Mouse (Mus musculus) adrenal gland, adult (tissue): ENCODE results near the gene Kcnj8.

Experiments
- DNase-seq, 2 experiments: peaks; one replicate each; pipeline ENCODE4 v3.0.0; 2022 to 2023; ENCODE audit warnings: low spot score in 1 of 2; ENCODE audit not compliant: inconsistent age in 2 of 2

Kcnj8 gene

DNA sequence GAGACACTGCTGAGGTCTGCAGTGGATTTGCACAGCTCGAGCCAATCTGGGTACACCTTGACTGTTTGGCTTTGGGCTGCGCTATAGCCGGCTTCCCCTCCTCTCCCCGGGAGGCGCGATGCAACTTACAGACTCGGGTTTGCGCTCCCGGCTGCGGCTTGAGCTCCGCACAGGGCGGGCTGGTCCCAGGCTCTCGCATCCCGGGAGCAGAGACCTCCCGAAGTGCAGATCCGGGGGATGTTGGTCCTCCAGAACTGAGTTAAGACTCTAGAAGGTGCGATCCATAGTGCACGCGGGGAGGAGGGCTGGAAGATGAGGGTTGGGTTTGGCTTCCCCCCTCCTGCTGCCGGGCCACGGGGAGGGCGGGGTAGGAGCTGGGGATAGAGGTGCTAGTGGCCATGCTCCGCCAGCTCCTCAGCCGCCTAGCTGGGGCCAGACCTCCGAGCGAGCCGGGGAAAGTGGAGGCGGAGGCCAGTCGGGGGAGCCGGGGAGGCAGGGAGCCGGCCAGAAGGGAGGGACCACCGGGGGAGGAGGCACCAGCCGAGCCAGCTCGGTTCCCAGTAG, at the start of gene Kcnj8:
TSS of gene Kcnj8 (minus strand) at position 560 of the 564 bp plus-strand sequence.
- peak; percentile 68 to 91 for DNase-seq

DNA sequence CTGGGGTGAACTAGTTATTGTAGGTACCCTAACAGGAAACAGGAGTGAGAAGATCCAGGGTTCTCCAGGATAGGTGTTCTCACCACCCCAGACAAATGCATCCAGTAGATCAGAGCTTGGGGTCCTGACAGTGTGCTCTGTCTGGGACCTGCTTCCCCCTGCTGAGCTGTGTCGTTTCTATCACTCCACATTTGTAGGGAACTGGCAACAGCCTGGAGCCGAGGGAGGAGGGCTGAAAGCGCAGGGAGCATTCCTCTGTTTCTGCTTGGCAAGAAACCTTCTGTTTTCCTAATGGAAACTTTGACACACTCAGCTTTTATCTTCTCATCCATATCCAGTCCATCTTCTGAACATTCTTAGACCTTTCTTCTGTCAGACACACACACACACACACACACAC, 45.2 kb upstream of the Kcnj8 start:
- DNase-seq = no peak

DNA sequence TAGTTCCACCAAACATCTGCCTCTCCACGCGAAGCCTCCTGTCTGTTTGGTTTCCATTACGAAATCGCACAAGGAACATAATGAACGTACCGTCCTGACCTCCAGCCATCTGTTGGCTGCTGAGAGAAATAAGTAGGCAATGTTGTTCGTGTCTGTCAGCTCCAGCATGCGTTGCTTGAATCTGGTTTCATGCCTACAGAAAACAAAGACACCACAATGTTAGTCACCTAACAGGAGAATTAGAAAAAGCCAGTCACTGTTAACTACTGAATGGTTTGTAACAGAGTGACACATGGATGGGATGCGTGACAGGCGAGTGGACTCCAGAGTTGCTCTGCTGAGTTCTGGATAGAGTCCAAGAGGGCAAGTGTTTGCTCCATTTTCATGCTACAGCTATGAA, 42.9 kb upstream of the Kcnj8 start:
- DNase-seq = peak; percentile 28 to 32

DNA sequence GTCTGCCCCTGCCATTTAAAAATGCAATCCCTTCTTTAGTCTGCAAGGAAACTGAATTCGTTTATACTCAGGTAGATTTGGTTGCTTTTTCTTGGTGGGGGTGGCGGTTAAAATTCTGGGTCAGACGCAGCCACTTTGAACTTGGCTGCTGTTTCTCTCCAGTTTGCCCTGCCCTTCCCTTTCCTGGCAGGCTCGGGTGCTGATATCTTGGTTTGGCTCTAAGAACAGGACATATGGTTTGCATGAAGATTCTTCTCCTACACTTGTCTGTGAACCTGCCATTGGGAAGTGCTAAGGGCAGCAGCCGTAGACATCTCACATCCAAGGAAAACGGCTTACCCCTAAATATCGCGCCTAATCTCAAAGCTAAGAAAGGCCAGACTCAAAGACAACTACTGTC, 41.0 kb upstream of the Kcnj8 start:
- DNase-seq = no peak

DNA sequence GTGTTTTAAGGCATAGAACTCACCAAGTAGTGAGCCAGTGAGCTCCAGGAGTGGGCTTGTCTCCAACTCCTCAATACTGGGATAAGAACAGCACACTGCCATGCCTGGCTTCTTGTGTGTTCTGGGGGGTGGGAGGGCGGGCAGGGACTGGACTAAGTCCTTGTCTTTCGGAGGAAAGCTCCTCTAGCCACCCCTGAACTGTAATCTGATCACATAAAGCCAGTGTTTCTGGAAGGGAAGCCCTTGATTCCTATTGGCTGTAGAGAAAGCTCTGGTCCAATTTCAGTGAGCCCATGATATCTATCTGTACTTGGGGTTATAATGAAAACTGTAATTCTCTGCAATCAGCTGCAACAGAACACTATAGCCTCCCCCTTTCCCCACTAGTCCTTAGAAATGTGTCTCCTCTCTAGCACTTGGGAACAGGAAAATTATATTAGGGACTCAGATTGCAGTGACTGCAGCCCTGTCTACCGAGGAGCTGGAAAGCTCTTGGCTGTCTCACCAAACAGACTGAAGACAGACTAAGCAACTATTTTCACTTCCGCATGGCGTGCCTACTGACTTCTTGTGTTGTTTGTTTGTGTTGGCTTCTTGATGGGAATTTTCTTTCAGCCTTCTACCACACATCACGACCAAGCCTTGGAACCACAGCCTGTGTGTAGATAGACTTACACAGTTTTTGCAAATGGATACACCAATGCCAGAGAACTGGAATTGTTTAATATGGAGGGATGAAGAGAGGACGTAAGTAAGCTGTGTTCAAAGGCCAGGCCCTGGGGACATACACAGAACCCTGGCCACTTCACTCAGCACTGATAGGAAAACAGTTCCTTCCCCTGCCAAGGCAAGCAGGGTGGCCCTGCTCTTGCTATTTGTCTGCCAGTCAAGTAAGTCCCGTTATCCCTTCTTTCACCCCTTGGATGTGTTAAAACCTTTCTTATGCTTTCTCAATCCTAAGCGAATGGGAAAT, 38.3 kb upstream of the Kcnj8 start:
- peak in 1 of 2 experiments; percentile 35 for DNase-seq

DNA sequence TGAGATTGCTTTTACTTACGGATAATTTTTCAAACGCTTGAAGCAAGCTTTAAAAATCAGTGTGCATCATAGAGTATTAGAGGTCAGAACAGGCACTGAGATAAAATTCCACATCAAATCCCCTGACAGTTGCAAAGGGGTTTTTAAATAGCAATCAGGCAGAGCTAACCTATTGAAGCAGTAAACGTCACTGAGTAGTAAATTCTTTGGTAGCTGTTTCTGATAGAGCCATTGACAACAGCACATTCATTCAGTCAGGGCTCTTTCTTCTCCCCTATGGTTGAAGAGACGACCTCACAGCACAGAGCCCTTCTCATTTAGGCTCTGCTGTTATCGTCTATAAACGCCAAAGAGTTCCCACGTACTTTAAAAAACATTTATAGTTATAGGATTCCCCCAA, 35.7 kb upstream of the Kcnj8 start:
- DNase-seq = no peak

DNA sequence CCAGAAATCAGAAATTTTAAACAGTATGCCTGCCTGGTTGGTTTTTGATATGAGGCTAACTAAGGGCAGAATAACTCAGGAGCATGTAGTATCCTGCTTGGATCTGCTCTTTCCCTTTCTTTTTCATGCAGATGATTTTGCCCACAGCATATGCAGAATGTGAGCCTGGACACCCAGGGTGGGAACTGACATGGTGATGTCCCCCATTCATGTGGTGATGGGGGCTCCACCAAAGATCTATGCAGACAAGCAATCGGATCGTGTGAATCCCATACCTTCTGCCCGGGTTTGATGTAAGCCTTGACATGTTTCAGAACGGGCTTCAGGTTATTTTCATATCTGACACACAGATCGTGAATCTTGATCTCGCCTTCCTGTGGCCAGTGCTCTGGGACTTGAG, 31.4 kb upstream of the Kcnj8 start:
- DNase-seq = no peak

DNA sequence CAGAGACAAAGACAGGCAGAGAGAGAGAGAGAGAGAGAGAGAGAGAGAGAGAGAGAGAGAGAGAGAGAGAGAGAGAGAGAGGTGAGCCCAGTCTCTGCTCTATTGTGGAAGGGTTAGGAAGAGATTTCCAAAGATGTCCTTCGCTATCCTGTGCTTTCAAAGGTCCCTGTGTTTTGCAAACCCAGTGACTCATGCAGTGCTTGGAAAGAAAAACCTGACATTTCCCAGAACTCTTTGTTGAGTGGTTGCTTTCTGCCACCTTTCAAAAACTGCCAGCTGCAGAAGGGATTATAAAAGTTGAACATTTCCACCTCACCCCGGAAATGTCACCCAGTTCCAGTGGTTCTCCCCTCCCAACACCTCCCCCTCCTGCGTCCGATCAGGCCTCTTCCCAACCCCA, 7.4 kb upstream of the Kcnj8 start:
- DNase-seq = peak in 1 of 2 experiments; percentile 87

DNA sequence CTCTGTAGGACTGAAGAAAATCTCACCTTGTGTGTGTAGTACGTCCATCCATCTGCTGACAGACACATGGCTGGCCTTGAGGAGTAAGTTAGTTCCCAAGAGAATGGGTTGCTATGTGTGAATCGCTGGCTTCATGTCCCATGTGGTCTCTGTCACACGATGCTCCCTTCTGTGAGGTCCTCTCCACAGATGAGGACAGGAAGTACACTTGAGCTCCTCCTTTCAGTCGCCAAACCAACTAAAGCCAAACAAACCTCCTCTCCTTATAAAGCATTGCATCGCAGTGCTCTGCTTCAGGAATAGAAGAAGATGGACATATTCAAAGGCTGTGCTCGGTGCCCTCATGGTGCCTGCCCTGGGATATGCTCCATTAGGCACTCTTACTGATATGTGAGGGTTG, 6.4 kb upstream of the Kcnj8 start:
- no peak for DNase-seq

DNA sequence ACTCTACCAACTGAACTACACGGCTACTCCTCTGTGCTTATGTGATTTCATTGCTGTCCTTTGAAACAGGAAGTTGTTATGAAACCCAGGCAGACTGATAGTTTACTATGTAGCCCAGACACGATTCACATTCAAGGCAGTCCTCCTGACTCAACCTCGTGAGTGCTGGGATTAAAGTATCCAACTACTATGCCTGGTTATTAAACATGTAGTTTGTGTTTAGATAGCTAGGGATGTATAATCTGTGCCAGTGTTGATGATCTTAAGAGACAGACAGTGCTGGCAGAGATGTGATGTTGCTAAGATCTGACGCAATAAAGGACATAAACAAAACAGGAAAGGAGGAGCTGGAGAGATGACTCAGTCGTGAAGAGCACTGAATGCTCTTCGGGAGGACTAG, 1.5 kb upstream of the Kcnj8 start:
- peak in 1 of 2 experiments; percentile 63 for DNase-seq

DNA sequence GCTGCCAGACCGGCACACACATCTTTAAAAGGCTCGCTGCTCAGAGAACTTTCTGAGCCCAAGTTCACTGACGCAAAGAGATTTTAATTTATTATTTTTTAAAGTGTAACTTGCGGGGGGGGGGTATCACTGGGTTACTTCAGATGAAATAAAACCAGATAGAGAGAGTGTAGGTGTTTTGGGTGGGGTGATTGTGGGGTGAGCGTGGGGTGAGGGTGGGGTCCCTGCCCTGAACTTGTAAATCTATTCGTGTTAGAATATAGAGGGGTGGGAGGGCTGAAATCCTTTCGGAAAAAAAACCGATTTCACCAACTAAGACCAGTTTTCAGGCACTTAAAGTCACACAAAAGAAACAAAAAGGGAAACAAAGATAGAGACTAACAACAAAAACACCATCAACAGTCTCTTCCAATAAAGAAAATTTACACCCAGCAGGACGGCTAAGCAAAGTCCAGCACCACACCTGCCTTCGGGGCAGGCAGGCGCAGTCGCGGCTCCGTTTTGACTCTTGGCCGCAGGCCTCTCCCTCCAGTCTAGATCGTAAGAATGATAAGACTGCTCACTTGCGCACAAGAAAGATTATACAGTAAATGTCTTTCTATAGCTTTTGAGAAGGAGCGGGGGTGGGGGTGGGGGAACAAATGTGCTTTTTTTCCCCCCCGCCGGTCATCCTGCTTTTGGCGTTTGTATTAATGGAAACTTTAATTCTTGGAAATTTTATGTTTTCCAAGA, 381 bp upstream of the Kcnj8 start:
- peak in 1 of 2 experiments; percentile 62 for DNase-seq

DNA sequence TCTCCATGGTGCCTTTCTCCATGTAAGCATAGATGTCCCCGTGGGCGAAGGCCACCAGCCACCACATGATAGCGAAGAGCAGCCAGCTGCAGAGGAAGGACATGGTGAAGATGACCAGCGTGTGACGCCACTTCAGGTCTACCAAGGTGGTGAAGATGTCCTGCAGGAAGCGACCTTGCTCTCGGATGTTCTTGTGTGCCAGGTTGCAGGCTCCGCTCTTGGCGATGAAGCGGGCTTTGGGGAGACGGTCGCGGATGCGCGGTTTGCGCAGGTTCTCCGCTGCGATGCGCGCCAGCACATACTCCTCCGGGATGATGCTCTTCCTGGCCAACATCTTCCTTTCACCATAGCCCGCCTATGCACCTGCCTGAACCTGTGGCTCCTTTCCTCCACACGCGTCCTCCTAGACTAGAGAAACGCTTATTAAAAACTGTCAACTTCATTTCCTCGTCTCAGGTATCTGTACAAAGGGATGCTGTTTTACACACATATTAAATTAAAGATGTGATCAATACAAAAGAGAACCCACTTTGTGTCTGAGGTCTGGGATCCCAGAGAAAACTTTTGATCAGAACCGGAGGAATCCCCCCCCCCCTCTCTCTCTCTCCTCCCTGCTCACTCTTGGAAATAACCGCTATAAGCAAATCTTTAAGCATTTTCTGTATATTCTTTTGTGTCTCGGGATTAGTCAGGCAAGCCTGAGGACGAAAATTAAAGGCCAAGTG, 1.2 kb downstream of the Kcnj8 start:
- no peak for DNase-seq

DNA sequence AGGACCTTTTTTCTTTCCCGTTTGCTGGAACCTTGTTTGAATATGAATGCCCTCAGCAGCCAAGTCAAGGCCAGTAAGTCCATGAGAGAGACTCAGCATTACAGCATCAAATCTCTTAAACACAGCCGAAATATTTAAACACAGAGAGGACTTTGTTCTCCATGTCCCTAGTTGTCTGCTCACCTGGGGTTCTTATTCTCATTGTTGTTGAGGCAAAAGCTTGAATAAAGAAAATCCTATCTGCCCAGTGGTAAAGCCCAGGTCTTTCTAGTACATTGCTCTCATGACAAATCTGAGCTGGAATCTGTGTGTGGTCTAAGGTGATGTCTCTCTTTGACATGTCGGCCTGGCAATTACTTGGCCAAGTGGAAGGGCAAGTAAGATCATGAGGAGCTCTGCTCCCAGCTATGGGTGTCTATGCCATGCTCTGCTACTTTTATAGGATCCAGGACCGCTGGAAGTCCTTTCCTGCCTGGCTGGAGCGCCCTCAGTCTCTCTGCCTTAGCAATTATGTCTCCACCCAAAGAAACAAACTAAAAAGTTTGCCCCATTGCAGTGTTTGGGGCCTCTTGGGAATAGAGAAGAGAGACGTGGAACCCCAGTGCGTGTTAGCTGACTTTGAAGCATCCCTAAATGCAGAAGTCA, 2.6 kb downstream of the Kcnj8 start:
- DNase-seq = peak in 1 of 2 experiments; percentile 53

DNA sequence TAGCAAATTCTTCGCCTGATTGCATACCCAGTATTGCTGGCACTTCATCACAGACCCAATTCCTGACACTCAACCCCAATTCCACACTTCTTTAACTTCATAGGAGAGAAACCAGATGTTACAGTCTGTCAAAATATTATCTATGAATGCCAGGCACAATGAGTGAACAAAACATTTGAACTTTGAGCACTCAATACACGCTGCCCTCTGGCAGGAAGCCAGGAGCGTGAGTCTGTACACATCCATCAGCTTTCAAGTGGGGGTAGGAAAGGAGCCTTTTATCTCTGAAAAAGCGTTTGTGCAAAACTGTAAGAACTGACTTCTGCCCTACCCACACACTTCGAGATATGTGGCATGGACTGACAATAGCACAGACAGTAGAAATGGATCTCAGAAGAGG, 4.0 kb downstream of the Kcnj8 start:
- DNase-seq = peak; percentile 27 to 90

DNA sequence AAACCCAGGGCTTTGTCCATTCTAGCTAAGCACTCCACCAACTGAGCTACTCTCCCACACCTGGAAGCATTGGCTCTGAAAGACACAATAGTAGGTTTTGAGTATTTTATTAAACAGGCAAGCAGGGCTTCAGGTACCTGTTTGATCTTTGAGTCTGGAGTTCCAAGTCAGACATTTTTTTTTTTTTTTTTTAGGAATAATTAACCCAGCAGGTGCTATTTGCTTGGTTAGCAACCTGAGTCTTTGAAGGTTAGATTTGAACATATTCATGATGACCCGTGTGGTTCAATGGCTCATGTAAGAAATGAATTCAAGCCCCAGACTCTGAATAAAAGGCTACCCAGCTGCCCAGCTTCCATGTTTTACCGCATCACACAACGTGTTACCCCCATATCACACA, 6.7 kb downstream of the Kcnj8 start:
- DNase-seq = no peak

DNA sequence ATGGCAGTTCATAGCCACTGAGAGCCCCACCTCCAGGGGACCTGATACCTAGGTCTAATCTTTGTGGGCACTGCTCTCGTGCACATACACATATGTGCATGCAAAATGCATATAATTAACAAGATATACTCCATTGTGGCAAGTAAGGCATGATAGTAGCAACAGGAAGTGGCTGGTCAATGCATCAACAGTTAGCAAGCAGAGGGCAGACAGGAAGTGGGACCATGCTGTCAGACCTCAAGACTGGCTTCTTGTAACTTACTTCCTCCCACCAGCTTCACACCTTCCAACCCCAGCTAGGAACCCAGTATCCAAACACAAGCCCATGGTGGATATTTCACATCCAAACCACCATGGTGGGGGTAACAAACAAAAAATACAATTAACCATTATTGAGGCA, 10.3 kb downstream of the Kcnj8 start:
- DNase-seq = no peak

DNA sequence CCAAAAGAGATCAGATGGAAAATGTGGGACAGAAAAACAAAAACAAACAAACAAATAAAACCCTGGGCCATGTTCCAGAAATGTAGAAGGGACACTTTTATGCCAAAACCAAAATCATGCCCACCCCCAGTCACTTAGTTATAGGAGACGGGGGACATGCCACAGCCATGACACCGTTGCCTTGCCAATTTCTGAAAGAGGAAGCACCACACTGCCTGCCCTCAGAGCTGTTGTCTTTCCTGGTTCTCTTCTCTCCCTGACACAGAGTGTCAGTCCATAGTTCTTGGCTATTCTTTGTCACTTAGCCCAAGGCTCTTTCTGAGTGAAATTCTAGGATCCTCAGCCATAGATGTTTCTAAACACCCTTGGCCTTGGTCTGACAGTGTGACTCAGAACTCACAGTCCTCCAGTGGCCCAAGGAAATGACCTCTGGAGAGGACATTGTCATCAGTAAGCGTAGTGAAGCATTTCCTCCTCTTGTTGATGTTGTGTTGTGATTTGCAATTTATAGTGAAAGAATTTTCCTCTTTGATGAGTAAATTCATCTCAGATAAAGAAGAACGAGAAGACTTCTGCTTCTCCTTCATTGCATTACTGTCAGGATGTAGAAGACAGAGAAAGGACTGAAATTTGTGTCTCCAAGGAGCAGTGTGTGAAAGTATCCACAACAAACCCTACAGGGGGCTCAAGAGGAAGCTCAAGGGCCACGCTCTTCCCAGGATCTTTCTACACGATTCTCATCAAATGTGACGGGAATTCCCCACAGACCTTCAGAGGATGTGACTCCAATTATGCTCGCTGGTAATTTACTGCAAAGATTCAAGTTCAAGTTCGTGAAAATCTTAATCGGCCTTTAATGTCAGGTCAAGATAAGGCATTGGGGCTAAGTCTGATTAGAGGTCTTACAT, 12.4 kb downstream of the Kcnj8 start:
- DNase-seq = peak in 1 of 2 experiments; percentile 82

DNA sequence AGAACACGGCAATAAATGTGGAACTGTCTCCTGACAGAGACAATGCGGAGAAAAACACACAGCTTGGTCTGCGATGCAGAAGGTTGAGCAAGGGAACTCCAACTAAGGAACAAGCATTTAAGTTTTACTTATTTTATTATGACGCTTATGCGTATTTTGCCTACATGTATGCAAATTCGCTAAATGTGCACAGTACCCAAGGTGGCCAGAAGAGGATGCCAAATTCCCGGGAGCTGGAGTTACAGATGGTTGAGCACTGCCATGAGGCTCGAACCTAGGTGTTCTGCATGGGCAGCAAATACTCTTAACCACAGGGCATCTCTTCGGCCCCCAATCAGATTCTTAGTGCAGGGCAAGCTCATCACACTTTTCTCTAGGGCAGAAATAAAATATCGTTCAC, 13.3 kb downstream of the Kcnj8 start:
- DNase-seq = no peak

DNA sequence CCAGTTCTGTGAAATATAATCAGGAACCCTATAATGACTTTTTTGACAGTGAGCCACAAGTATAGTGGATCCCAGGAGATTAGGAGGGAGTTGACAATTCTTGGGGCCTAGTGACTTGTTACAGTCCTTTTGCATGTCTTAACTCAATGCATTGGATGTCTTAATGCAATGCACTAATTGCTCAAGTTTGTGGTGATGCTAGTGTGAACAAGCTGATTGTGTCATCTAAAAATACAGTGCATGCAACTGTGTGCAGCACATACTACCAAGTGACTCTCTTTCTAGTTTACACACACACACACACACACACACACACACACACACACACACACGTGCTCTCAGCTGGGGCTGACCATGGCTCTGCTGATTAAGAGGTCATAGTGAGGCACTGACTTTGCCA, 15.4 kb downstream of the Kcnj8 start:
- no peak for DNase-seq

DNA sequence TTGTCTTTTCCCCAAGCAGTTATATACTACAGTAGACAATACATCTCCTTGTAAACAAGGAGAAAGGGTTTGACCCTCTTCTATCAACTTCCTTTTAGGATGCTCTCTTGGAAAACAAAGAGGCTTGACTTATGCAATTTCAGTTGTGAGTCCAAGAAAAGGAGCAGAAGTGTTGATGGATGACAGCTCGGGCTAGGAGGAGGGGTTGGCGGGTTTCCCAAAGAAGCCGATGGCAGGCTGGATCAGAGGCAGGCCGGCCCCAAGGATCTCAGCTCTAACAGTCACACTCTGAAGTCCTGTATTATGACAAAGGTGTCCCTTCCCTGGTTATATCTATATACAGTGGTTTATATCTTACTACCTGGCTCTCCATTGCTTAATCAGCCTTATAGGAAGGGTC, 19.9 kb downstream of the Kcnj8 start:
- DNase-seq = peak in 1 of 2 experiments; percentile 55
